Mouse (Mus musculus): ENCODE data around the gene 4931440F15Rik.
"Not testable (repeated sequence)": the region's sequence is repeated elsewhere in the genome, so short reads cannot be mapped to it uniquely, and the experiment has no call there.

The 4931440F15Rik gene

GRCm38 (mm10) chr11:29825271-29825718 lies at the start of gene 4931440F15Rik:
TSS of gene 4931440F15Rik (minus strand) at chr11:29825668.
- DNase-seq (ENCODE audit: low spot score): not testable (repeated sequence)

- DNase-seq (ENCODE audit: low spot score): not testable (repeated sequence)
Observed at GRCm38 (mm10) chr11:29874781-29875180, 49.3 kb upstream of the 4931440F15Rik start.

- DNase-seq (ENCODE audit: low spot score): no peak
Observed at GRCm38 (mm10) chr11:29870174-29870573, 44.7 kb upstream of the 4931440F15Rik start.

- DNase-seq (ENCODE audit: low spot score): no peak
Observed at GRCm38 (mm10) chr11:29864269-29864668, 38.8 kb upstream of the 4931440F15Rik start.

GRCm38 (mm10) chr11:29861750-29862397 lies 36.4 kb upstream of the 4931440F15Rik start:
- DNase-seq (ENCODE audit: low spot score): peak; percentile 53

- no peak for DNase-seq (ENCODE audit: low spot score)
Observed at GRCm38 (mm10) chr11:29861040-29861439, 35.6 kb upstream of the 4931440F15Rik start.

- no peak for DNase-seq (ENCODE audit: low spot score)
Observed at GRCm38 (mm10) chr11:29840606-29841227, 15.2 kb upstream of the 4931440F15Rik start.

GRCm38 (mm10) chr11:29839781-29840180 lies 14.3 kb upstream of the 4931440F15Rik start:
- no peak for DNase-seq (ENCODE audit: low spot score)

- DNase-seq (ENCODE audit: low spot score): no peak
Observed at GRCm38 (mm10) chr11:29837066-29837465, 11.6 kb upstream of the 4931440F15Rik start.

GRCm38 (mm10) chr11:29827729-29828128 lies 2.3 kb upstream of the 4931440F15Rik start:
- no peak for DNase-seq (ENCODE audit: low spot score)

- no peak for DNase-seq (ENCODE audit: low spot score)
Observed at GRCm38 (mm10) chr11:29826001-29826400, 533 bp upstream of the 4931440F15Rik start.

GRCm38 (mm10) chr11:29824474-29825270 lies 796 bp downstream of the 4931440F15Rik start:
- not testable (repeated sequence) for DNase-seq (ENCODE audit: low spot score)

GRCm38 (mm10) chr11:29823141-29823540 lies 2.3 kb downstream of the 4931440F15Rik start:
- DNase-seq (ENCODE audit: low spot score): no peak

GRCm38 (mm10) chr11:29815670-29816069 lies 9.8 kb downstream of the 4931440F15Rik start:
- no peak for DNase-seq (ENCODE audit: low spot score)

GRCm38 (mm10) chr11:29815261-29815660 lies 10.2 kb downstream of the 4931440F15Rik start:
- DNase-seq (ENCODE audit: low spot score): no peak

- no peak for DNase-seq (ENCODE audit: low spot score)
Observed at GRCm38 (mm10) chr11:29813267-29813666, 12.2 kb downstream of the 4931440F15Rik start.

- no peak for DNase-seq (ENCODE audit: low spot score)
Observed at GRCm38 (mm10) chr11:29812475-29812874, 13.0 kb downstream of the 4931440F15Rik start.

- no peak for DNase-seq (ENCODE audit: low spot score)
Observed at GRCm38 (mm10) chr11:29810324-29810723, 15.1 kb downstream of the 4931440F15Rik start.

- DNase-seq (ENCODE audit: low spot score): no peak
Observed at GRCm38 (mm10) chr11:29808981-29809589, 16.4 kb downstream of the 4931440F15Rik start.

- DNase-seq (ENCODE audit: low spot score): no peak
Observed at GRCm38 (mm10) chr11:29808173-29808980, 17.1 kb downstream of the 4931440F15Rik start.

GRCm38 (mm10) chr11:29807325-29807724 lies 18.1 kb downstream of the 4931440F15Rik start:
- DNase-seq (ENCODE audit: low spot score): no peak
